Mouse (Mus musculus) liver, postnatal 0 days (tissue): ENCODE results near the gene Gm48552.

Experiments used
- CTCF ChIP-seq: sonication (generic); IDR thresholded peaks from 2 replicates; pipeline ENCODE4 v1.5.1; 2016; ENCODE audit warnings: antibody characterized with exemption, low read depth
- EP300 ChIP-seq: IDR thresholded peaks from 2 replicates; pipeline ENCODE4 v1.6.1; 2016; ENCODE audit warnings: antibody characterized with exemption, low read depth, mild to moderate bottlenecking

DNA sequence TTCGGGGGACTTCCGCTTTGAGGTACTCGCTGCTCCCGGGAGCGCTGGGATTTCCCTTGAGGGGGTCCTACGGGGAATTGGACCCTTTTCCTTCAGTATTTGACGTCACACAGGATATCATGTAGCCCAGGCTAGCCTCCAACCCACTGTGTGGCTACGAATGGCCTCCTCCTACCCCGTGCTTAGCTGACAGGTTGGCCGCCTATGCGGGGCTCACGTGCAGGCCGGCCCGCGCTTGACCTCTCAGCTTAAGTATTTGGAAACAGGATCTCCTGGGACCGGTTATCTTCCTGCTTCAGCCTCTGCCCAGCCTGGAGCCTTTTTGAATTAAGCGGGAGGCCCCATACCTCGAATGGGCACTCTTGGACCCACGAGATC is 4.2 kb upstream of the Gm48552 start:
- no peak for TF ChIP-seq CTCF
- no peak for TF ChIP-seq EP300
